Comparison of ENCODE assay signal across 15 mouse cellular contexts in the genomic region with DNA sequence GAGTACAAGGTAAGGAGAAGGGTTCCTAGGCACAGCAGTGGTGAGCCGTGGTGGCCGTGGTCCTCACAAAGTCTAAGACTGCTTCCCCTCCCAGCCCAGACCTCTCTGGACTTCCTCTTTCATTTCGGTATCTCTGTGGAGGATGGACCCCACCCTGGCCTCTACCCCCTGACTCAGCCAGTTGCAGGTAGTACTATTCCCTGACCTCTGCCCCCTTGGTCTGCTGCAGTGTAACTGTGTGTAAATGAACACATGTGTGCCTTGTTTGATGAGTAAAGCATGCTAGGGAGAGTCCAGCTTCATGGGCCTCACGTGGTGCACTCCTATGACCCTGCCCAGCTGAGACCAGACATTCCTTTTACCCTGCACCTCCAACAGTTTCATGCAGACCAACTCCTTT. TPM values are rescaled to one million over a fixed set of nuclear protein-coding genes. Genes with fewer than 3 reads are reported as not detected.
DNase-seq lines count a peak whose midpoint lies in the region; ATAC-seq and TF ChIP-seq lines count a peak whose summit lies in the region.
"Had no signal": no experiment of that assay in that cellular context is flagged by ENCODE, and none has a peak within 500 bp of the region (broad histone marks: within the 10 kb centered on the region; RNA-seq: fewer than 3 reads in every experiment).

No protein-coding gene starts in this region.

- H3K79me2 ChIP-seq in liver, adult 2 months (ENCODE audit: control insufficient read depth, insufficient read depth, low read length) = no peaks in the 10 kb centered on the region

- 84% methylated on average over 4 of the region's 4 CpGs for WGBS in forebrain, embryonic 10.5 days
- 88% methylated on average over 4 of the region's 4 CpGs for WGBS in forebrain, embryonic 14.5 days
- WGBS in liver, adult 2 months = 56% methylated on average over 4 of the region's 4 CpGs
- 36% methylated on average over 4 of the region's 4 CpGs for WGBS in liver, embryonic 11.5 days

- no peak for TF ChIP-seq POLR2A in liver, adult 2 months (IDR thresholded peaks at IDR 0.05; ENCODE audit: extremely low read depth, insufficient read depth, low read length)

- DNase-seq in forebrain, embryonic 10.5 days (ENCODE audit: extremely low spot score, low spot score) = peak; percentile 14
- no peak for DNase-seq in forebrain, embryonic 14.5 days (ENCODE audit: low spot score)
- DNase-seq in liver, adult 2 months (ENCODE audit: extremely low read depth, low read depth, low spot score) = no peak
- no peak for DNase-seq in liver
- no peak for DNase-seq in liver, embryonic 11.5 days (ENCODE audit: low spot score)
- peak; percentile 45 for DNase-seq in splenic B cell, adult 2 months (ENCODE audit: low read depth, low spot score)
- no peak for DNase-seq in adrenal gland, postnatal 10 days
- no peak for DNase-seq in thymus, postnatal 25 days
- DNase-seq: adrenal gland, postnatal 14 days; cerebellum, adult 9-10 months; kidney, postnatal 14 days; lung, embryonic 14.5 days; midbrain, embryonic 14.5 days; right cerebral cortex, postnatal 25 days had no signal

- peaks cover 60% of the 10 kb centered on the region for H3K4me1 ChIP-seq in forebrain, embryonic 10.5 days
- peaks cover 14% of the 10 kb centered on the region for H3K4me1 ChIP-seq in forebrain, embryonic 14.5 days (ENCODE audit: control insufficient read depth, insufficient read depth, low read length)
- H3K4me1 ChIP-seq in liver, adult 2 months (ENCODE audit: control insufficient read depth, insufficient read depth, low read length) = no peaks in the 10 kb centered on the region
- H3K4me1 ChIP-seq in liver, embryonic 11.5 days (replicated peaks; ENCODE audit: control insufficient read depth, insufficient read depth, low read length) = peaks cover 55% of the 10 kb centered on the region

- no peaks in the 10 kb centered on the region for H3K9me3 ChIP-seq in forebrain, embryonic 10.5 days
- H3K9me3 ChIP-seq in forebrain, embryonic 14.5 days (replicated peaks; ENCODE audit: control insufficient read depth, low read length) = no peaks in the 10 kb centered on the region
- H3K9me3 ChIP-seq in liver, embryonic 11.5 days (ENCODE audit: control insufficient read depth, low read length) = no peaks in the 10 kb centered on the region

- TF ChIP-seq CTCF in liver, adult 2 months (IDR thresholded peaks at IDR 0.05; ENCODE audit: low read depth, low read length) = no peak

- H3K4me2 ChIP-seq in forebrain, embryonic 14.5 days (ENCODE audit: low read length) = no peak overlapping the region
- H3K4me2 ChIP-seq in liver, embryonic 11.5 days = peak overlapping the region; percentile 12; the same call in 1 of the 2 replicates
- H3K4me2 ChIP-seq: lung, embryonic 14.5 days had no signal

- no peak for ATAC-seq in forebrain, embryonic 14.5 days
- ATAC-seq in liver, embryonic 11.5 days (replicated peaks; ENCODE audit: low FRiP score) = no peak

- no peak overlapping the region for H3K9ac ChIP-seq in forebrain, embryonic 14.5 days (ENCODE audit: low read length)
- H3K9ac ChIP-seq in liver, adult 2 months (ENCODE audit: low read depth, low read length) = no peak overlapping the region
- no peak overlapping the region for H3K9ac ChIP-seq in liver, embryonic 11.5 days (ENCODE audit: low read depth, low read length)
- H3K9ac ChIP-seq: lung, embryonic 14.5 days had no signal

- no peaks in the 10 kb centered on the region for H3K36me3 ChIP-seq in forebrain, embryonic 10.5 days (replicated peaks)
- H3K36me3 ChIP-seq in forebrain, embryonic 14.5 days (ENCODE audit: control insufficient read depth, insufficient read depth, low read length) = no peaks in the 10 kb centered on the region
- no peaks in the 10 kb centered on the region for H3K36me3 ChIP-seq in liver, adult 2 months (ENCODE audit: control insufficient read depth, insufficient read depth, low read length)
- no peaks in the 10 kb centered on the region for H3K36me3 ChIP-seq in liver, embryonic 11.5 days (ENCODE audit: control insufficient read depth, insufficient read depth, low read length)
- H3K36me3 ChIP-seq in splenic B cell, adult 2 months (ENCODE audit: control insufficient read depth, insufficient read depth, low read length, poor library complexity, severe bottlenecking) = no peaks in the 10 kb centered on the region

- no peaks in the 10 kb centered on the region for H3K27me3 ChIP-seq in forebrain, embryonic 10.5 days (ENCODE audit: poor library complexity, severe bottlenecking)
- H3K27me3 ChIP-seq in forebrain, embryonic 14.5 days (replicated peaks; ENCODE audit: control insufficient read depth, insufficient read depth, low read length) = no peaks in the 10 kb centered on the region
- no peaks in the 10 kb centered on the region for H3K27me3 ChIP-seq in liver, adult 2 months (ENCODE audit: control insufficient read depth, insufficient read depth, low read length)
- H3K27me3 ChIP-seq in liver, embryonic 11.5 days (replicated peaks; ENCODE audit: control insufficient read depth, insufficient read depth, low read length) = no peaks in the 10 kb centered on the region
- H3K27me3 ChIP-seq in splenic B cell, adult 2 months (ENCODE audit: control insufficient read depth, insufficient read depth, low read length, poor library complexity, severe bottlenecking) = no peaks in the 10 kb centered on the region

- H3K27ac ChIP-seq in forebrain, embryonic 10.5 days = peak overlapping the region; percentile 66
- H3K27ac ChIP-seq in forebrain, embryonic 14.5 days (ENCODE audit: low read depth, low read length) = no peak overlapping the region
- H3K27ac ChIP-seq in liver, adult 2 months (replicated peaks; ENCODE audit: insufficient read depth, low read depth, low read length) = peak overlapping the region; percentile 18
- peak overlapping the region; percentile 41; the same call in 1 of the 2 replicates for H3K27ac ChIP-seq in liver, embryonic 11.5 days (ENCODE audit: low read depth, low read length)
- H3K27ac ChIP-seq: left cerebral cortex, adult 2 months had no signal

- H3K4me3 ChIP-seq in forebrain, embryonic 10.5 days = 0 out of 2 replicates have a peak overlapping the region, but pooled peaks have one; percentile 10
- H3K4me3 ChIP-seq in forebrain, embryonic 14.5 days (ENCODE audit: low read depth, low read length) = no peak overlapping the region
- no peak overlapping the region for H3K4me3 ChIP-seq in liver, adult 2 months (ENCODE audit: insufficient read depth, low read depth, low read length)
- no peak overlapping the region for H3K4me3 ChIP-seq in liver, embryonic 11.5 days (ENCODE audit: low read depth, low read length)
- H3K4me3 ChIP-seq: left cerebral cortex, adult 2 months had no signal

RNA-seq across cellular contexts. Expression of gene Sapcd1, which starts 4.1 kb away (rescaled TPM):
- 3.0 and 4.1 TPM in 2 replicates for polyA plus RNA-seq in forebrain, embryonic 10.5 days (2016; fragmentation: Nextera tagmentation; extraction: Ambion mirVana)
- 2.9 and 6.2 TPM in 2 replicates for polyA plus RNA-seq in forebrain, embryonic 14.5 days (2014; fragmentation: Nextera tagmentation; extraction: Ambion mirVana)
- 0.54 TPM in 1 of 2 replicates, not detected in the other for total RNA-seq in liver, adult 2 months (2014; rRNA removed)
- 0.66 TPM in 1 of 2 replicates, not detected in the other for polyA plus RNA-seq in liver, adult 2 months (2012; rRNA removed)
- 6.9 and 8.5 TPM in 2 replicates for polyA plus RNA-seq in liver, embryonic 11.5 days (2014; fragmentation: Nextera tagmentation; extraction: Ambion mirVana)
- total RNA-seq in adrenal gland, postnatal 10 days (2021) = 1 to 10 TPM; 1.1 to 1.6 TPM

RNA-seq across cellular contexts. Expression of gene Vwa7, which starts 7.4 kb away (rescaled TPM):
- polyA plus RNA-seq in forebrain, embryonic 10.5 days (2016; fragmentation: Nextera tagmentation; extraction: Ambion mirVana) = 0.19 and 0.22 TPM in 2 replicates
- 0.05 and 0.11 TPM in 2 replicates for polyA plus RNA-seq in forebrain, embryonic 14.5 days (2014; fragmentation: Nextera tagmentation; extraction: Ambion mirVana)
- total RNA-seq in liver, adult 2 months (2014; rRNA removed) = 0.07 and 0.09 TPM in 2 replicates
- 0.16 and 0.27 TPM in 2 replicates for polyA plus RNA-seq in liver, adult 2 months (2012; rRNA removed)
- 0.16 TPM in 2 replicates for polyA plus RNA-seq in liver, embryonic 11.5 days (2014; fragmentation: Nextera tagmentation; extraction: Ambion mirVana)
- total RNA-seq in adrenal gland, postnatal 10 days (2021) = 1 to 10 TPM in 1 of 2 experiments, under 1 TPM in 1; 0.72 to 1.5 TPM

RNA-seq across cellular contexts. Expression of gene Msh5, which starts 22.8 kb away (rescaled TPM):
- polyA plus RNA-seq in forebrain, embryonic 10.5 days (2016; fragmentation: Nextera tagmentation; extraction: Ambion mirVana) = 4.3 and 5.1 TPM in 2 replicates
- polyA plus RNA-seq in forebrain, embryonic 14.5 days (2014; fragmentation: Nextera tagmentation; extraction: Ambion mirVana) = 2.3 and 2.6 TPM in 2 replicates
- total RNA-seq in liver, adult 2 months (2014; rRNA removed) = 1.0 and 2.0 TPM in 2 replicates
- polyA plus RNA-seq in liver, adult 2 months (2012; rRNA removed) = 1.1 and 3.9 TPM in 2 replicates
- 3.8 and 4.7 TPM in 2 replicates for polyA plus RNA-seq in liver, embryonic 11.5 days (2014; fragmentation: Nextera tagmentation; extraction: Ambion mirVana)
- 1 to 10 TPM; 2.3 to 5.0 TPM for total RNA-seq in adrenal gland, postnatal 10 days (2021)

RNA-seq across cellular contexts. Expression of gene Vars, which starts 23.0 kb away (rescaled TPM):
- polyA plus RNA-seq in forebrain, embryonic 10.5 days (2016; fragmentation: Nextera tagmentation; extraction: Ambion mirVana) = 229 and 234 TPM in 2 replicates
- 42.4 and 53.9 TPM in 2 replicates for polyA plus RNA-seq in forebrain, embryonic 14.5 days (2014; fragmentation: Nextera tagmentation; extraction: Ambion mirVana)
- total RNA-seq in liver, adult 2 months (2014; rRNA removed) = 11.8 and 27.5 TPM in 2 replicates
- polyA plus RNA-seq in liver, adult 2 months (2012; rRNA removed) = 39.8 and 52.7 TPM in 2 replicates
- polyA plus RNA-seq in liver, embryonic 11.5 days (2014; fragmentation: Nextera tagmentation; extraction: Ambion mirVana) = 234 and 245 TPM in 2 replicates
- total RNA-seq in adrenal gland, postnatal 10 days (2021) = 10 to 100 TPM; 56.5 to 63.0 TPM

RNA-seq across cellular contexts. Expression of gene Clic1, which starts 26.0 kb away (rescaled TPM):
- 174 and 179 TPM in 2 replicates for polyA plus RNA-seq in forebrain, embryonic 10.5 days (2016; fragmentation: Nextera tagmentation; extraction: Ambion mirVana)
- 28.3 and 37.3 TPM in 2 replicates for polyA plus RNA-seq in forebrain, embryonic 14.5 days (2014; fragmentation: Nextera tagmentation; extraction: Ambion mirVana)
- 15.9 and 20.3 TPM in 2 replicates for total RNA-seq in liver, adult 2 months (2014; rRNA removed)
- 12.2 and 16.8 TPM in 2 replicates for polyA plus RNA-seq in liver, adult 2 months (2012; rRNA removed)
- polyA plus RNA-seq in liver, embryonic 11.5 days (2014; fragmentation: Nextera tagmentation; extraction: Ambion mirVana) = 118 and 134 TPM in 2 replicates
- total RNA-seq in adrenal gland, postnatal 10 days (2021) = 100 to 1,000 TPM in 1 of 2 experiments, 10 to 100 TPM in 1; 95.6 to 105 TPM

Comparison
In these comparisons a context has a peak if more than half of its experiments do, and no peak if none do; other contexts are left out.
1. DNase-seq: peak in forebrain, embryonic 10.5 days (single experiment) and splenic B cell, adult 2 months (single experiment); none in forebrain, embryonic 14.5 days (single experiment), liver, adult 2 months (single experiment), liver (single experiment), liver, embryonic 11.5 days (single experiment), adrenal gland, postnatal 10 days (single experiment) and thymus, postnatal 25 days (single experiment).